ENCODE assay signal across 16 mouse cellular contexts in genomic region chr11:51656798-51657521, GRCm38 (mm10). TPM values are rescaled to one million over a fixed set of nuclear protein-coding genes. Genes with fewer than 3 reads are reported as not detected.
A peak's percentile ranks its signal among the peaks of the same experiment; 100 is the strongest.
DNase-seq lines count a peak whose midpoint lies in the region; ATAC-seq and TF ChIP-seq lines count a peak whose summit lies in the region.
"Had no signal": no experiment of that assay in that cellular context is flagged by ENCODE, and none has a peak within 500 bp of the region (broad histone marks: within the 10 kb centered on the region; RNA-seq: fewer than 3 reads in every experiment).

No protein-coding gene starts in this region.

- no peaks in the 10 kb centered on the region; the same call in 1 of the 2 replicates for H3K27me3 ChIP-seq in hindbrain, embryonic 11.5 days (ENCODE audit: control insufficient read depth, insufficient read depth, low read length)
- H3K27me3 ChIP-seq: neural tube, embryonic 12.5 days had no signal

- H3K4me2 ChIP-seq in hindbrain, embryonic 11.5 days (replicated peaks; ENCODE audit: low read depth, low read length), result no peak overlapping the region
- H3K4me2 ChIP-seq: midbrain, embryonic 12.5 days; neural tube, embryonic 12.5 days had no signal

- no peak overlapping the region for H3K4me3 ChIP-seq in gastrocnemius, adult 2 months
- H3K4me3 ChIP-seq in hindbrain, embryonic 11.5 days (ENCODE audit: low read depth, low read length), result no peak overlapping the region
- H3K4me3 ChIP-seq: erythroblast, embryonic 14.5 days; left cerebral cortex, adult 2 months; midbrain, embryonic 12.5 days; neural tube, embryonic 12.5 days had no signal

- WGBS in hindbrain, embryonic 11.5 days, result 85% methylated on average over 10 of the region's 10 CpGs

- DNase-seq in gastrocnemius, adult 2 months, result peak; percentile 39
- DNase-seq in gastrocnemius, postnatal 25 days, result no peak
- DNase-seq in testis, postnatal 14 days (ENCODE audit: low spot score), result peak; percentile 50
- no peak for DNase-seq in testis, postnatal 10 days (ENCODE audit: low spot score)
- peak; percentile 66 for DNase-seq in kidney, postnatal 10 days
- peak; percentile 42 for DNase-seq in urinary bladder, postnatal 25 days (ENCODE audit: low spot score)
- no peak for DNase-seq in hindbrain, embryonic 11.5 days (ENCODE audit: low spot score)
- no peak for DNase-seq in spleen, postnatal 36 days (ENCODE audit: low spot score in 2 of 2)
- DNase-seq: heart, adult 18-20 months; thymus, adult 2 months had no signal

- H3K36me3 ChIP-seq in hindbrain, embryonic 11.5 days (ENCODE audit: control insufficient read depth, insufficient read depth, low read length), result no peaks in the 10 kb centered on the region
- H3K36me3 ChIP-seq: midbrain, embryonic 12.5 days; neural tube, embryonic 12.5 days had no signal

- no peak overlapping the region for H3K9ac ChIP-seq in hindbrain, embryonic 11.5 days (ENCODE audit: low read depth, low read length)
- H3K9ac ChIP-seq: liver, embryonic 14.5 days; midbrain, embryonic 12.5 days; neural tube, embryonic 12.5 days had no signal

- TF ChIP-seq CTCF in gastrocnemius, adult 2 months (IDR thresholded peaks at IDR 0.05), result no peak

- peak overlapping the region; percentile 16; the same call in 1 of the 2 replicates for H3K27ac ChIP-seq in gastrocnemius, adult 2 months
- H3K27ac ChIP-seq in hindbrain, embryonic 11.5 days (ENCODE audit: low read depth, low read length), result no peak overlapping the region
- H3K27ac ChIP-seq: left cerebral cortex, adult 2 months; liver, embryonic 14.5 days; midbrain, embryonic 12.5 days; neural tube, embryonic 12.5 days had no signal

- no peaks in the 10 kb centered on the region for H3K9me3 ChIP-seq in hindbrain, embryonic 11.5 days (ENCODE audit: control insufficient read depth, low read length)
- H3K9me3 ChIP-seq: midbrain, embryonic 12.5 days; neural tube, embryonic 12.5 days had no signal

- ATAC-seq in hindbrain, embryonic 11.5 days (ENCODE audit: low FRiP score), result no peak

- intact Hi-C loops in gastrocnemius, adult 2 months (cut with DNase I), result no loop called here

- no peaks in the 10 kb centered on the region for H3K4me1 ChIP-seq in hindbrain, embryonic 11.5 days (replicated peaks; ENCODE audit: control insufficient read depth, insufficient read depth, low read length)
- H3K4me1 ChIP-seq: midbrain, embryonic 12.5 days; neural tube, embryonic 12.5 days had no signal

RNA-seq across cellular contexts. Expression of gene D930048N14Rik, which starts 6.2 kb away (rescaled TPM):
- total RNA-seq in gastrocnemius, adult 2 months (2021), result under 1 TPM; 0.20 to 0.31 TPM
- under 1 TPM; 0.20 to 0.32 TPM for total RNA-seq in gastrocnemius, postnatal 25 days (2021)
- polyA plus RNA-seq in hindbrain, embryonic 11.5 days (2014; fragmentation: Nextera tagmentation; extraction: Ambion mirVana), result 0.73 and 1.2 TPM in 2 replicates
- total RNA-seq: hematopoietic stem cell, adult 5-6 weeks had no signal
- polyA plus RNA-seq: erythroblast, embryonic 14.5 days had no signal

RNA-seq across cellular contexts. Expression of gene N4bp3, which starts 6.3 kb away (rescaled TPM):
- 1 to 10 TPM; 2.7 to 4.2 TPM for total RNA-seq in gastrocnemius, adult 2 months (2021)
- 1 to 10 TPM; 2.9 to 3.8 TPM for total RNA-seq in gastrocnemius, postnatal 25 days (2021)
- 6.6 and 6.9 TPM in 2 replicates for polyA plus RNA-seq in hindbrain, embryonic 11.5 days (2014; fragmentation: Nextera tagmentation; extraction: Ambion mirVana)

RNA-seq across cellular contexts. Expression of gene Rmnd5b, which starts 21.3 kb away (rescaled TPM):
- 10 to 100 TPM; 11.4 to 11.6 TPM for total RNA-seq in gastrocnemius, adult 2 months (2021)
- total RNA-seq in gastrocnemius, postnatal 25 days (2021), result 10 to 100 TPM in 1 of 2 experiments, 1 to 10 TPM in 1; 9.3 to 12.3 TPM
- polyA plus RNA-seq in hindbrain, embryonic 11.5 days (2014; fragmentation: Nextera tagmentation; extraction: Ambion mirVana), result 42.5 and 43.7 TPM in 2 replicates

RNA-seq across cellular contexts. Expression of gene 0610009B22Rik, which starts 31.7 kb away (rescaled TPM):
- total RNA-seq in gastrocnemius, adult 2 months (2021), result 10 to 100 TPM; 42.1 to 43.2 TPM
- 10 to 100 TPM; 30.6 to 31.5 TPM for total RNA-seq in gastrocnemius, postnatal 25 days (2021)
- polyA plus RNA-seq in hindbrain, embryonic 11.5 days (2014; fragmentation: Nextera tagmentation; extraction: Ambion mirVana), result 108 and 110 TPM in 2 replicates

RNA-seq across cellular contexts. Expression of gene Nhp2, which starts 37.4 kb away (rescaled TPM):
- total RNA-seq in gastrocnemius, adult 2 months (2021), result 10 to 100 TPM; 24.9 to 25.7 TPM
- 10 to 100 TPM; 19.3 to 23.6 TPM for total RNA-seq in gastrocnemius, postnatal 25 days (2021)
- polyA plus RNA-seq in hindbrain, embryonic 11.5 days (2014; fragmentation: Nextera tagmentation; extraction: Ambion mirVana), result 154 and 156 TPM in 2 replicates

Comparison
In these comparisons a context has a peak if more than half of its experiments do, and no peak if none do; other contexts are left out.
1. DNase-seq: peak in gastrocnemius, adult 2 months (single experiment), testis, postnatal 14 days (single experiment), kidney, postnatal 10 days (single experiment) and urinary bladder, postnatal 25 days (single experiment); none in gastrocnemius, postnatal 25 days (single experiment), testis, postnatal 10 days (single experiment), hindbrain, embryonic 11.5 days (single experiment) and spleen, postnatal 36 days (0 of 2).